Mouse (Mus musculus) lung, embryonic 14.5 days (tissue): Measurements from ENCODE around the gene Olfr955. TPM values are rescaled to one million over a fixed set of nuclear protein-coding genes. Genes with fewer than 3 reads are reported as not detected.

ENCODE experiments used
- ATAC-seq: fragments of 200-750 bp; cut with Nextera tagmentation; 2 replicates; pipeline ENCODE4 v1.8.0; 2017; ENCODE audit warnings: mild to moderate bottlenecking, moderate TSS enrichment, moderate library complexity; ENCODE audit not compliant: insufficient read depth
- DNase-seq: peaks from one replicate; pipeline ENCODE4 v3.0.0-alpha.2; 2015
- H3K27ac ChIP-seq: fragments of 300-500 bp; sonication (generic); 2 replicates; pipeline ENCODE4 v1.5.1; 2014; ENCODE audit warnings: low read depth, mild to moderate bottlenecking, moderate library complexity
- H3K27me3 ChIP-seq: fragments of 300-500 bp; sonication (generic); 2 replicates; pipeline ENCODE4 v1.6.1; 2014; ENCODE audit warnings: low read length, control low read depth; ENCODE audit not compliant: insufficient read depth
- H3K36me3 ChIP-seq: fragments of 300-500 bp; sonication (generic); 2 replicates; pipeline ENCODE4 v1.6.1; 2014; ENCODE audit warnings: control low read depth; ENCODE audit not compliant: insufficient read depth
- H3K4me1 ChIP-seq: fragments of 300-500 bp; sonication (generic); 2 replicates; pipeline ENCODE4 v1.6.1; 2014; ENCODE audit warnings: antibody characterized with exemption, control low read depth; ENCODE audit not compliant: insufficient read depth
- H3K4me2 ChIP-seq: fragments of 300-500 bp; sonication (generic); 2 replicates; pipeline ENCODE4 v1.6.1; 2014; ENCODE audit warnings: mild to moderate bottlenecking
- H3K4me3 ChIP-seq: fragments of 300-500 bp; sonication (generic); 2 replicates; pipeline ENCODE4 v1.5.1; 2014; ENCODE audit warnings: low read depth, low read length
- H3K9ac ChIP-seq: fragments of 300-500 bp; sonication (generic); 2 replicates; pipeline ENCODE4 v1.6.1; 2014
- H3K9me3 ChIP-seq: fragments of 300-500 bp; sonication (generic); 2 replicates; pipeline ENCODE4 v1.6.1; 2016; ENCODE audit warnings: low read depth, low read length, control low read depth
- CTCF ChIP-seq: IDR thresholded peaks from 2 replicates; pipeline ENCODE4 v1.5.1; 2016; ENCODE audit warnings: antibody characterized with exemption, low read depth
- WGBS: fragments of 180-500 bp; shearing (Covaris S2); extraction: QIAGEN DNeasy Blood & Tissue Kit; methylation state at CpG from one replicate; pipeline ENCODE4 v1.1.7; 2014; 5-methylcytosine and 5-hydroxymethylcytosine counted together
- polyA plus RNA-seq: library from polyadenylated mRNA; unstranded; fragments of >200 nt; fragmentation: Nextera tagmentation; extraction: Ambion mirVana; gene quantifications from 2 replicates; pipeline ENCODE4 v1.2.1, GENCODE M21; 2014

Gene Olfr955
- polyA plus RNA-seq: not detected in 2 replicates

DNA sequence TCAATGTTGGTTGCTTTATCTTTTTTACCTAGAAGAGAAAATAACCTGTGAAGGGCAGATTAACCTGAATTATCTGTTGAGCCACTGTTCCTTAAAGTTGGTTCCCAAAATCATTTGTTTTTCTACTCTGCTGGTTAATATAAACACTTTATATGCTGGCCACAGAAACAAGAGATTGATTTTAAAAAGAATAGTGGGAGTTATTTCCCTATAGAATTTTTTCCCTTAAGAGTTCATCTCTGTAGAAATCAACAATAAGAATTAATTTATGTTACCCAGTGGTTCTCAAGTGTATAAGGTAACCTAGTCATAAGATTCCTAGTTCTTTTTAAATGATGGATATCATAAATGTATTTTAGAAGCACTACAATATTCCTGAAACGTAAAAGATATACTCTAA is at the start of gene Olfr955:
Gene Olfr955, minus strand, starts transcription at position 101 of the 400 bp plus-strand sequence.
- ATAC-seq: no peak
- TF ChIP-seq CTCF: no peak

DNA sequence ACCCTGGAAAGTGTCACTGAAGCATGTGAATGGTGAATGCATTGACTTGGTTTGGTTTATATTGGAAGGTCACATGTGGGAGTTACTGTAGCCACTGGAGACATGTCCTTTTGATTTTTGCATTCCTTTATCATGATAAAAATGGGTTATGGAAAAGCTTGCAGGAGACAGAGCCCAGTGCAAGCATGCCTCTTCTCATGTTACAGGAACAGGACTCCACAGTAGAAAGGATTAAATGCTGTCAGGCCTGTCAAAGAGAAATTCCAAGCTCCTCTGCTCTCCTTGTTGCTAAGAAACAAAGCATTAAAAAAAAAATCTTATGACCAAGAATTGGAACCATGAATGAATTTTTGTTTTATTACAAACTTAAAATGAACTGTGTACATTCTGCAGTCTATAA is 46.9 kb upstream of the Olfr955 start:
- ATAC-seq (no peak), DNase-seq (peak; percentile 11)
- Histone ChIP-seq H3K27me3 (no peaks in the 10 kb centered on the region), H3K4me3 (no peak overlapping the region), H3K27ac (no peak overlapping the region), H3K36me3 (no peaks in the 10 kb centered on the region), H3K9me3 (no peaks in the 10 kb centered on the region), H3K4me1 (no peaks in the 10 kb centered on the region), H3K9ac (no peak overlapping the region), H3K4me2 (no peak overlapping the region)
- no peak for TF ChIP-seq CTCF

More for the DNA sequence above, at the start of gene Olfr955:
- Histone ChIP-seq H3K4me3 (no peak within 1 kb of the TSS), H3K4me1 (no peaks in the 10 kb centered on the region), H3K27ac (no peak within 1 kb of the TSS), H3K27me3 (no peaks in the 10 kb centered on the region), H3K4me2 (no peak within 1 kb of the TSS), H3K9ac (no peak within 1 kb of the TSS), H3K36me3 (no peaks in the 10 kb centered on the region), H3K9me3 (no peaks in the 10 kb centered on the region)
- 47% methylated on average over 1 of the region's 1 CpGs for WGBS
- no peak for DNase-seq

DNA sequence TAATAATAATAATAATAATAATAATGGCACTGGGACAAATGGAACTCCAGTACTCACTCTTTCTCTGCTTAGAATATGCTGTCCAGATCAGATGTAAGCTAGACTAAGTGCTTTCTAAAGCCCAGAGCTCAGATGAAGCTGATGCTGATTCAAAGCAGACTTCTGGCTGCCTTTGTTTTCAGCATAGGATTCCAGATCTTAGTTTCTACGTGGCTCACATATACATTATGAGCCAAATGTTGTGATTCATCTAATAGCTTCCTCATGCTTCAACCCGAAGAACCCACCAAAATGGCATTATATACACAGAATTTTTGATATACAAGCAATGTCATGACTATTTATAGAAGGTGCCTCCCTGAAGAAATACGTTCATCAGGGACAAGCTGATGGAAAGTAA is 43.8 kb upstream of the Olfr955 start, which contains the start of gene Olfr957:
Gene Olfr957, minus strand, starts transcription at position 279 of the 400 bp plus-strand sequence.
- Histone ChIP-seq H3K9ac (no peak within 1 kb of the TSS), H3K9me3 (no peaks in the 10 kb centered on the region), H3K4me1 (no peaks in the 10 kb centered on the region), H3K36me3 (no peaks in the 10 kb centered on the region), H3K27ac (no peak within 1 kb of the TSS), H3K4me3 (no peak within 1 kb of the TSS), H3K27me3 (no peaks in the 10 kb centered on the region), H3K4me2 (no peak within 1 kb of the TSS)
- TF ChIP-seq CTCF: no peak
- ATAC-seq: no peak
- WGBS: 45% methylated on average over 3 of the region's 3 CpGs
- DNase-seq: no peak

DNA sequence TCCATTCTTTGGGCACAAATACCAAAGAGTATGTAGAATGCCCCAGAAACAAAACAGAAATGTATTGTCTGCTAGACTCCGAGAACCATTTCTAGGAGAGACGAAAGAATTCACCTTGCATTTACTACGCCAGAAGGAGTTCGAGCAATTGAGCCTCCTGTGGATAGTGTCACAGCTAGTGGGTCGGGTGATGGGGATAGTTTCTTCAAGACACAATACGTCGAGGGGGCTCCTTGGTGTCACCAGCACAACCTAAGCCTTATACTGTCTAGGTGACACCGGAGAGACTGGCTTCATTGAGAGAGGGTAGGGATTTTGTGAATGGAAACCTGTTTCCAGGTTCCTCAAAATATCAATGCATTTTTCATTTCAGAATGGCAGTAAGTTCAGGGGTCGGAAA is 37.7 kb upstream of the Olfr955 start:
- ATAC-seq: no peak
- no peak for DNase-seq
- H3K9me3 ChIP-seq: no peaks in the 10 kb centered on the region
- H3K4me3 ChIP-seq: no peak overlapping the region
- H3K4me2 ChIP-seq: no peak overlapping the region
- H3K9ac ChIP-seq: no peak overlapping the region
- H3K36me3 ChIP-seq: no peaks in the 10 kb centered on the region
- no peaks in the 10 kb centered on the region for H3K27me3 ChIP-seq
- H3K4me1 ChIP-seq: no peaks in the 10 kb centered on the region
- no peak overlapping the region for H3K27ac ChIP-seq
- TF ChIP-seq CTCF: no peak
- WGBS: 77% methylated on average over 9 of the region's 9 CpGs

DNA sequence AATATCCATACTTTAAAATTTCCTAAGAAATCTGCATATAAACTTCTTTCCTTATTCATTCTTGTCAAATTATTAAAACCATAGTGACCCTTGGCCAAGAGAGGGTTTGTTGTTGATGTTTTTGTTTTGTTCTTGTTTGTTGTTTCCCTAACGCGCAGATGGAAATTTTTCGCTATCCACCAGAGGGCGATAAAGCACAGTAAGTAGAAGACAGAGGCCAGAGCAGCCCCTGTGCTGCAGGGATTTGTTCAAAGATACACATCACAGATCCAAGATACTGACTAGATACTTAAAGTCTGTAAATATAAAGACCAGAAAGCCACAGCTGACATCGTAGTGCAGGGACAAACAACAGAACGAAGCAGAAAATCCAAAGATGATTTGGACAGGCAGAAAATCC is 37.3 kb upstream of the Olfr955 start:
- peak; percentile 76 for TF ChIP-seq CTCF
- Histone ChIP-seq H3K36me3 (no peaks in the 10 kb centered on the region), H3K4me3 (no peak overlapping the region), H3K27me3 (no peaks in the 10 kb centered on the region), H3K9ac (no peak overlapping the region), H3K4me2 (no peak overlapping the region), H3K27ac (no peak overlapping the region), H3K9me3 (no peaks in the 10 kb centered on the region), H3K4me1 (no peaks in the 10 kb centered on the region)
- DNase-seq (peak; percentile 84), ATAC-seq (no peak)
- 11% methylated on average over 6 of the region's 6 CpGs for WGBS

DNA sequence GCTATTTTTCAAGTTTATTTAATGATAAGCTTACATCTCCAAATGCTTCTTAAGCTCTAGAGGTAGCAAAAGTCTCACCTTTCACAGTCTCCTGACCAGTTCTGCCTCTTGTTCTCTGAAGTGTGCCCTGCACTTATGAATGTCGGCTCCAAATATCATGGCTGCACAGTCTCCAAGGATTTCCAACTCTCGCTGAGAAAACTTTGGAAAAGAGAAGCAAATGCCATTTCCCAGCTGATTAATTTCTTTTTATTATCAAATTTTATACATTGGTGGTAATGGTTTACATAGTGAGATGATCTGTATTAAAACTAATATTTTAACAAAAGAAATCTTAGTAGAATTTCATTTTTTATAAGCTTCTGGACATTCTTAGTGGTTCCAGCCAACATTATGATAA is 22.2 kb upstream of the Olfr955 start, which contains the start of gene Olfr44:
Gene Olfr44, minus strand, starts transcription at position 101 of the 400 bp plus-strand sequence.
- Histone ChIP-seq H3K4me3 (no peak within 1 kb of the TSS), H3K36me3 (no peaks in the 10 kb centered on the region), H3K27me3 (no peaks in the 10 kb centered on the region), H3K9ac (no peak within 1 kb of the TSS), H3K4me1 (no peaks in the 10 kb centered on the region), H3K4me2 (no peak within 1 kb of the TSS), H3K9me3 (no peaks in the 10 kb centered on the region), H3K27ac (no peak within 1 kb of the TSS)
- TF ChIP-seq CTCF: no peak
- no peak for DNase-seq
- no peak for ATAC-seq
- WGBS: 64% methylated on average over 2 of the region's 2 CpGs

DNA sequence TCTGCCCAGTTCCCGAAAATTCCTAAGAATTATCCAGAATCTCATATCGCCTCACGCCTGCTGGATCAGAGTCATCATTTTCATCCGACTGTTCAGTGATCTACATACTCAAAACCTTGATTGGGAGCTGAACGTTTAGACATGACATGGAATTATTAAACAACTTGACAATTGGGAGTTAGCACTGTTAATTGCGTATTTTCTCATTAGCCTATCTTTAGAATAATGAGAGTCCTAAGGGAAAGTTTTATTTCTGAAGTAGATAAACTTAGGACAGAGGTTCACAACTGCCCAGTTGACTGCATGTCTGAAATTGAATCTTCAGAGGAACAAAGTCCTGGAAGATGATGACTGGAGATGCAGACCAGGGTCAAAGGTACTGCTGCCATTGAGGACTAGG is 15.3 kb downstream of the Olfr955 start, which contains the start of gene Olfr954:
Gene Olfr954, plus strand, starts transcription at position 301 of the 400 bp plus-strand sequence.
- DNase-seq: no peak
- Histone ChIP-seq H3K9ac (no peak within 1 kb of the TSS), H3K9me3 (no peaks in the 10 kb centered on the region), H3K27me3 (no peaks in the 10 kb centered on the region), H3K4me2 (no peak within 1 kb of the TSS), H3K4me1 (no peaks in the 10 kb centered on the region), H3K36me3 (no peaks in the 10 kb centered on the region), H3K4me3 (no peak within 1 kb of the TSS), H3K27ac (no peak within 1 kb of the TSS)
- ATAC-seq: no peak
- WGBS: 75% methylated on average over 6 of the region's 6 CpGs
- no peak for TF ChIP-seq CTCF

DNA sequence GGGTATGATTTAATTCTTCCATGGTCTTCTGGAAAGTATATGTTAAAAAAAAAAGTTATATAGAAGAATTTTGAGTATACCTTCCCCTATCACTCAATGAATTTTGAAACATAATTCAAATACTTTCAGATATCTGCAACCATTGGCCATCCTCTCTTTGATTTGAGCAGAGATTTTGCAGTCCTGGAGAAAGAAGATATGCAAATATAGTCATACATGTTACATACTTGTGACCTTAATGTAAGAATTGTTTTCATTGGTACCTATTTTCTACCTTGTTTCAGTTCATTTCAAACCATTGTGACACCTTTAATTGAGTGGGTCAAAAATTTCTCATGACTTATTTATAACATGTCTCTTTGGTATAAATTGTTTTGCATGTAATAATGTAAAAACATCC is 44.7 kb downstream of the Olfr955 start, which contains the start of gene Olfr952:
Gene Olfr952, minus strand, starts transcription at position 101 of the 400 bp plus-strand sequence.
- no peak for TF ChIP-seq CTCF
- Histone ChIP-seq H3K9ac (no peak within 1 kb of the TSS), H3K27ac (no peak within 1 kb of the TSS), H3K4me2 (no peak within 1 kb of the TSS), H3K4me3 (no peak within 1 kb of the TSS), H3K4me1 (no peaks in the 10 kb centered on the region), H3K36me3 (no peaks in the 10 kb centered on the region), H3K27me3 (no peaks in the 10 kb centered on the region), H3K9me3 (no peaks in the 10 kb centered on the region)
- DNase-seq (no peak), ATAC-seq (no peak)

Other genes starting within 250 kb of the Olfr955 start
- gene Olfr1537, start 221.9 kb downstream of the Olfr955 start, polyA plus RNA-seq: not detected in 2 replicates
- not detected in 2 replicates for gene Olfr945, start 195.1 kb downstream of the Olfr955 start, polyA plus RNA-seq
- gene Olfr948, start 145.9 kb downstream of the Olfr955 start, polyA plus RNA-seq: not detected in 2 replicates
- gene Olfr951, start 84.5 kb downstream of the Olfr955 start, polyA plus RNA-seq: not detected in 2 replicates
- not detected in 2 replicates for gene Olfr952, start 44.8 kb downstream of the Olfr955 start, polyA plus RNA-seq
- not detected in 2 replicates for gene Olfr954, start 15.2 kb downstream of the Olfr955 start, polyA plus RNA-seq
- not detected in 2 replicates for gene Olfr44, start 22.1 kb upstream of the Olfr955 start, polyA plus RNA-seq
- gene Olfr957, start 43.9 kb upstream of the Olfr955 start, polyA plus RNA-seq: not detected in 2 replicates
- gene Olfr958, start 82.1 kb upstream of the Olfr955 start, polyA plus RNA-seq: not detected in 2 replicates
- not detected in 2 replicates for gene Olfr959, start 103.6 kb upstream of the Olfr955 start, polyA plus RNA-seq
- gene AW551984, start 132.5 kb upstream of the Olfr955 start, polyA plus RNA-seq: 10.4 and 11.7 TPM in 2 replicates
- not detected in 2 replicates for gene Olfr148, start 138.7 kb upstream of the Olfr955 start, polyA plus RNA-seq
- not detected in 2 replicates for gene Olfr960, start 149.4 kb upstream of the Olfr955 start, polyA plus RNA-seq
- gene Olfr961, start 173.1 kb upstream of the Olfr955 start, polyA plus RNA-seq: not detected in 2 replicates
- gene Olfr963, start 195.3 kb upstream of the Olfr955 start, polyA plus RNA-seq: not detected in 2 replicates
- gene Olfr149, start 235.2 kb upstream of the Olfr955 start, polyA plus RNA-seq: not detected in 2 replicates
- not detected in 2 replicates for gene Olfr965, start 239.4 kb upstream of the Olfr955 start, polyA plus RNA-seq